Mouse (Mus musculus) megakaryocyte, embryonic 14.5 days (primary cell): ENCODE data around the gene Cmklr1. TPM values are rescaled to one million over a fixed set of nuclear protein-coding genes. Genes with fewer than 3 reads are reported as not detected.

ENCODE experiments used
- H3K27me3 ChIP-seq: replicated peaks from 2 replicates; pipeline ENCODE3; 2012; ENCODE audit warnings: inconsistent platforms
- H3K36me3 ChIP-seq: replicated peaks from 2 replicates; pipeline ENCODE3; 2012; ENCODE audit warnings: low read length, inconsistent platforms, mixed read lengths
- H3K4me1 ChIP-seq: 2 replicates; pipeline ENCODE4 v1.6.1; 2012; ENCODE audit warnings: inconsistent platforms
- H3K4me3 ChIP-seq: replicated peaks from 2 replicates; pipeline ENCODE3; 2012; ENCODE audit warnings: moderate library complexity, mild to moderate bottlenecking, inconsistent platforms
- H3K9me3 ChIP-seq: 2 replicates; pipeline ENCODE4 v1.6.1; 2012; ENCODE audit warnings: inconsistent platforms
- FLI1 ChIP-seq: IDR thresholded peaks from 2 replicates; pipeline ENCODE4 v1.6.1; 2012; ENCODE audit warnings: low read length, inconsistent platforms, mixed read lengths
- GATA1 ChIP-seq: IDR thresholded peaks from 3 replicates; pipeline ENCODE4 v1.6.1; 2012; ENCODE audit warnings: mixed read lengths, low read length, inconsistent platforms, borderline replicate concordance
- polyA plus RNA-seq: library from polyadenylated mRNA; stranded (reverse); fragments of >175 nt; gene quantifications from 2 replicates; pipeline ENCODE4 v1.2.3, GENCODE M21; 2012; ENCODE audit warnings: low replicate concordance; ENCODE audit not compliant: insufficient read depth

Cmklr1 gene
- polyA plus RNA-seq, 1 experiment: 4.3 TPM

DNA sequence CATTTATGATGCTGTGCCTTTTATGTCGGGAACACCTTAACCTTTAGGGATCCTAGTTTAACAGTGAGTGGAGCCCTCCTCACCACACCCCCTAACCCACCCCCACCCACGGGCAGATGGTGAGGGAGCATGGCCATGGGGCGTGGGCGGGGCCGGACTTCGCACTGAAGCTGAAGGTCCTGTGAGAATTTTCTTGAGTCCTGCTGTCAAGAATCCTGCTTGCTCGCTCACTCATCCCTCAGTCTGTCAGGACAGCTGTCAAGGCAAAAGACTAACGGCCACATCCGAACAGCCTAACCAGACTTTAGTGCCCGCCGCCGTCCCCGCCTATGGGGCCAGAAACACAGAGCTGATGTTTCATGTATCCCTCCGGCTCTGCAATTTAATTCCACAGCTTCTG, 31.0 kb upstream of the Cmklr1 start:
- H3K9me3 ChIP-seq: peaks cover 21% of the 10 kb centered on the region
- no peaks in the 10 kb centered on the region for H3K36me3 ChIP-seq
- H3K4me1 ChIP-seq: no peaks in the 10 kb centered on the region
- H3K4me3 ChIP-seq: no peak overlapping the region
- TF ChIP-seq FLI1 (no peak), GATA1 (no peak)
- peaks cover 13% of the 10 kb centered on the region for H3K27me3 ChIP-seq

GRCm38 (mm10) chr5:113679509-113679908, 29.3 kb upstream of the Cmklr1 start:
- Histone ChIP-seq H3K4me1 (no peaks in the 10 kb centered on the region), H3K9me3 (peaks cover 21% of the 10 kb centered on the region), H3K27me3 (peaks cover 17% of the 10 kb centered on the region), H3K36me3 (no peaks in the 10 kb centered on the region), H3K4me3 (no peak overlapping the region)
- TF ChIP-seq GATA1 (no peak), FLI1 (no peak)

- no peaks in the 10 kb centered on the region for H3K36me3 ChIP-seq
- H3K4me1 ChIP-seq: no peaks in the 10 kb centered on the region
- H3K9me3 ChIP-seq: peaks cover 21% of the 10 kb centered on the region
- H3K4me3 ChIP-seq: no peak overlapping the region
- TF ChIP-seq GATA1 (no peak), FLI1 (no peak)
- H3K27me3 ChIP-seq: peaks cover 16% of the 10 kb centered on the region
Observed at GRCm38 (mm10) chr5:113678743-113679452, 28.7 kb upstream of the Cmklr1 start.

GRCm38 (mm10) chr5:113677541-113677940, 27.3 kb upstream of the Cmklr1 start:
- no peak overlapping the region for H3K4me3 ChIP-seq
- TF ChIP-seq FLI1 (no peak), GATA1 (no peak)
- peaks cover 21% of the 10 kb centered on the region for H3K9me3 ChIP-seq
- no peaks in the 10 kb centered on the region for H3K36me3 ChIP-seq
- H3K4me1 ChIP-seq: no peaks in the 10 kb centered on the region; the same call in 1 of the 2 replicates
- peaks cover 18% of the 10 kb centered on the region for H3K27me3 ChIP-seq

DNA sequence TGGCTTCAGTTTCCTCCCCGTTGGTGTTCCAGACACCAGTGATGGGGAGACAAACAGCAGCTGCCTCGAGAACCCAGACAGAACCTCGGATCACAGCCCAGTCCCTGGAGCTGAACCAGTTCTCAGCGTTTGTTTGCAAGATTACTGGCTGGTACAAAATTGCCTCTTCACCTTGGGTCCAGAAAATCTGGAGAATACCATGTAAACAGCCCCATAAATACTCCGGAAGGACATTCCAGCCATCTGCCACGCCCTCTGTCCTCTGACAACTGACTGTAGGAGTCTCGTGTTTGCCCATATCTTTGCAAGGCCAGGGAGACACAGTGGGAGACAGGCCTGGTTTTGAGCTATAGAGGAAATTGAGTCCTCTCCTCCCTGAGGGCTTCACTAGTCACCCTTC, 24.6 kb upstream of the Cmklr1 start:
- TF ChIP-seq GATA1: no peak
- TF ChIP-seq FLI1: no peak
- H3K9me3 ChIP-seq: peaks cover 10% of the 10 kb centered on the region

DNA sequence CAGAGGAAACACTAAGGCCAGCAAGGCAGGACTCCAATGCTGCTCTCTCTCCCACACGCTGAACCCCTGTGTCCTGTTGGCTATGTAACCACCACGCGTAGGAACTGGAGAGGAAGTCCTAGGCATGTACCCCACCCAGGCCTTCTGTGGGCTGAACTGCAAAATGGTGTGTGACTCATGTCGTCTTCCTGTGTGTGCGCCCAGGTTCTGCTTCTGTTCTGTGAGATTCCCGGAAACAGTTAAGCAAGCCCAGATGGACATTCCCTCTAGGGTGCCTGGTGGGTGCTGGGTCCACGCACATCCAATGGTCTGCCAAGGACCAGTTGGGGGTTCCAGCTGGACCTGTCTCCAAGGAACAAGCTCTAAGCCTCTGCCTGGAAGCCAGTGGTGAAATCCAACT, 22.2 kb upstream of the Cmklr1 start:
- TF ChIP-seq FLI1 (no peak), GATA1 (no peak)

More for the DNA sequence above, 24.6 kb upstream of the Cmklr1 start:
- H3K4me3 ChIP-seq: no peak overlapping the region
- H3K4me1 ChIP-seq: peaks cover 6% of the 10 kb centered on the region
- peaks cover 23% of the 10 kb centered on the region for H3K27me3 ChIP-seq
- no peaks in the 10 kb centered on the region for H3K36me3 ChIP-seq

DNA sequence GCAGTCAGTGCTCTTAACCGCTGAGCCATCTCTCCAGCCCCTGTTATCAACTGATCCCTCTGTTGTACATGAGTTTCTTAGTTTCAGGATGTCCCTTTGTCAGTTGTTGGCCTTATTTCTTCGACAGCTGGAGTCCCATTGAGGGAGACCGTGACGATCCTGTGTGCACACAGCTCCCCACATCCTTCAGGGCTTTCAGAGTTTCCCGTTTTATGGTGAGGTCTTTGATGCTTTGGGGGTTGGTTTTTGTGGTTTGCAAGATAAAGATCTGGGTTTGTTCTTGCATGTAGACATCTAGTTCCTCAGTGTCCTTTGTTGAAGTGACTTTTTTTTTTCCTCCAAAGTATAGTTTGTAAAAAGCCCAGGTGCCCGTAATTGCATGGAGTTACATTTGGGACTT, 20.4 kb upstream of the Cmklr1 start:
- Histone ChIP-seq H3K27me3 (peaks cover 21% of the 10 kb centered on the region), H3K4me3 (no peak overlapping the region), H3K9me3 (peaks cover 17% of the 10 kb centered on the region), H3K4me1 (peaks cover 7% of the 10 kb centered on the region), H3K36me3 (no peaks in the 10 kb centered on the region)
- TF ChIP-seq GATA1: no peak
- no peak for TF ChIP-seq FLI1

More for the DNA sequence above, 22.2 kb upstream of the Cmklr1 start:
- Histone ChIP-seq H3K4me1 (peaks cover 7% of the 10 kb centered on the region), H3K27me3 (peaks cover 20% of the 10 kb centered on the region), H3K9me3 (peaks cover 10% of the 10 kb centered on the region), H3K4me3 (peak overlapping the region; percentile 38), H3K36me3 (no peaks in the 10 kb centered on the region)

- TF ChIP-seq FLI1: no peak
- no peak for TF ChIP-seq GATA1
- Histone ChIP-seq H3K4me3 (no peak overlapping the region), H3K4me1 (peaks cover 7% of the 10 kb centered on the region), H3K36me3 (no peaks in the 10 kb centered on the region), H3K9me3 (peaks cover 17% of the 10 kb centered on the region), H3K27me3 (peaks cover 24% of the 10 kb centered on the region)
Observed at GRCm38 (mm10) chr5:113670110-113670509, 19.9 kb upstream of the Cmklr1 start.

DNA sequence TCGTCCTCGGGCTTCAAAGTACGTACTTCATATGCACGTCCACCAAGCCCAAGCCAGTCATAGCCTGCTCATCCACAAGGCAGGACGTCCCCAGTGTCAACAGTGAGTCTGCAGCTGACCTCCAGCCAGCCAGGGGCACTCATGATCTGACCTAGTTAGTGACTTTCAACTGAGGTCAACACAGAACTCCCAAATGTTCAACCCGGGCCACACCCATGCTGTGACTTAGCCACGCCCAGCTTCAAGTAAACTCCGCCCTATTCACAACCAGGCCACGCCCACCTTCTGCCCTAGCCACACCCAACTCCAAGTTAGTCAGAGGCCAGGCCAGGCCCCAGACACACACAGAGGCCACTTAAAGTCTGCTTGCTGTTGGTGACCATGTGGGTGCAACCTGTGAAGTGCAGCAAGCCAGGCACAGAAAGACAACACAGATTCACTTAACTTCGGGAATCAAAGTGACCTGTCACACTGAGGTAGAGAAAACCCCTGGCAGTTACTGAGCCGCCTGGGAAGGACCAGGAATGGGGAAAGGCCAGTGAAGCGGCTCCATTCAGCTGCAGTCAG, 14.5 kb upstream of the Cmklr1 start:
- Histone ChIP-seq H3K36me3 (no peaks in the 10 kb centered on the region), H3K9me3 (peaks cover 31% of the 10 kb centered on the region), H3K4me3 (no peak overlapping the region), H3K4me1 (no peaks in the 10 kb centered on the region), H3K27me3 (peaks cover 30% of the 10 kb centered on the region)
- no peak for TF ChIP-seq GATA1
- no peak for TF ChIP-seq FLI1

DNA sequence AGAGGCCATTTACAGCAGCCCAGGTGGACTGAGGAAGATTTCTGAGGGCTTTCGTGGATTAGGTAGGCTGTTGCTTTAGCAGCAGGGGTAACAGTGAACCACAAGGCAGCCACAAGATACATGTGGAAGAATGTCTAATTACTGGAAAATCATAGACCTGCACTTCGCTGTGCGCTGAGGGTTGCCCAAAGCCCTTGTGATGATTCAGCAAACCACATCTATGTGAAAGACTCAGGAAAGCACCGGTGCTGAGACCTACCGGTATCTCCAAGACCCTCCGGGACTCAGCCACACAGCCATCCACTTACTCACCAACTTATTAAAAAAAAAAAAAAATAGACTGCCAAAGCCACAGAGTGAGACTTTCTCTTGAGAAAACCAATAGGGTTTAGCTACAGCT, 13.9 kb upstream of the Cmklr1 start:
- Histone ChIP-seq H3K27me3 (peaks cover 30% of the 10 kb centered on the region), H3K4me1 (no peaks in the 10 kb centered on the region), H3K4me3 (no peak overlapping the region), H3K9me3 (peaks cover 33% of the 10 kb centered on the region), H3K36me3 (no peaks in the 10 kb centered on the region)
- TF ChIP-seq GATA1: no peak
- TF ChIP-seq FLI1: no peak

DNA sequence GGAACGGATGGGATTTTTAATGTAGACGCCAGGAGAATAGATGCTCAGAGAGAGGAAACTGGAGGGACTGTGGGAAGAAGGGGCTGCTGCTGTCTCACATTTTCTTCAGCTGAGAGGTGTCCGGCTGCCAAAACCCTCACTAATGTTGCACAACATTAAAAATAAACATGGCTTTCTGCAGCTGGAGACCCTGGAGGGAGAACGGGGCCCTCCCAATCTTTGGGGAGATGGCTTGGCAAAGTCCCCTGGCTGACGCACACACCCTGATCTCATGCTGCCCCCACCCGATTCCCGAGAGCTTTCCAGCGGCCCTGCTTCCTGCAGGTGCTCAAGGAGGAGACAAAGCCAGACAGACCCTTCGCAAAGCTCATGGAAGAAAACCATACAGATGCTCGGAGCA, 10.6 kb upstream of the Cmklr1 start:
- no peak overlapping the region for H3K4me3 ChIP-seq
- TF ChIP-seq FLI1 (no peak), GATA1 (no peak)
- H3K9me3 ChIP-seq: peaks cover 17% of the 10 kb centered on the region

More for the DNA sequence above, 10.6 kb upstream of the Cmklr1 start:
- Histone ChIP-seq H3K4me1 (no peaks in the 10 kb centered on the region), H3K36me3 (no peaks in the 10 kb centered on the region), H3K27me3 (peaks cover 29% of the 10 kb centered on the region)
